Mouse (Mus musculus) gastrocnemius, postnatal 36 days (tissue): ENCODE results near the gene Tap2. TPM values are rescaled to one million over a fixed set of nuclear protein-coding genes. Genes with fewer than 3 reads are reported as not detected.
A peak's percentile ranks its signal among the peaks of the same experiment; 100 is the strongest.

Source experiments
- DNase-seq, 2 experiments: peaks; one replicate each; pipeline ENCODE4 v3.0.0; 2022
- intact Hi-C: fragments of 180-260 bp; cut with DNase I; formaldehyde crosslinking; loops from one replicate; pipeline ENCODE4 v1.15.1; 2025
- long read RNA-seq, 2 experiments: library from polyadenylated mRNA; stranded (forward); transcript quantifications; one replicate each; pipeline ENCODE4 v2.0.0; 2021
- total RNA-seq, 2 experiments: library from RNA; stranded (reverse); gene quantifications; 2 replicates each; pipeline ENCODE4 v1.2.3; 2021

Gene Tap2
- total RNA-seq, result 1 to 10 TPM; 4.9 to 6.1 TPM
- long read RNA-seq, experiment 1, partial matches to known transcripts, result 0 of 5 reads
- long read RNA-seq, experiment 1, other reads (novel, unspliced or antisense), result 2 of 5 reads
- long read RNA-seq, experiment 2, partial matches to known transcripts, result 1 of 3 reads
- long read RNA-seq, experiment 2, other reads (novel, unspliced or antisense), result 0 of 3 reads

- DNase-seq, result no peak
- intact Hi-C loops, result no loop called here
These were observed at the start of gene Tap2 for GRCm38 (mm10) chr17:34203444-34203843. Gene Tap2, plus strand, starts transcription at chr17:34203527.

DNA sequence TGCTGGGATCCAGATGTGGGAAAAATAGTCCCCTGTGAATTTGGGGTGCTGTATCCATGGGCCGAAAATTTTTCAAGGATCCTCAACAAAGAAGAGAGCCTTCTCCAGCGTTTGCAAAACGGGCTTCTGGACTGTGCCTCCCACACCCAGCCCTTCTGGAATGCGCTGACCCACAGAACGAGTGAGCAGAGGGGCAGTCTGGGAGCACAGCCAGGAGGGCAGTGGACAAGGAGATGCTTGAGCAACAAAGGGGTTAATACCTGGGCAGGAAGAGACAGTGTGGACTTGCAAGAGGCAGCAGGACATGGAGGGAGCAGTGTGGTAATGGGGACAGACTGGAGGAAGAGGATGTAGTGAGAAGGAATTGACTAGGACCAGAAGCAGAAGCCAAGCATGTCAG, 47.8 kb upstream of the Tap2 start:
- DNase-seq, result no peak
- intact Hi-C loops, result no loop called here

GRCm38 (mm10) chr17:34164202-34164895, 39.0 kb upstream of the Tap2 start:
- no peak for DNase-seq
- intact Hi-C loops, result no loop called here

- intact Hi-C loops, result loop anchor here (5.0 kb wide), 1 partner anchor 63 kb away; no protein-coding TSS in a partner anchor
- DNase-seq, result no peak
These were observed 38.1 kb upstream of the Tap2 start for GRCm38 (mm10) chr17:34165033-34165730.

DNA sequence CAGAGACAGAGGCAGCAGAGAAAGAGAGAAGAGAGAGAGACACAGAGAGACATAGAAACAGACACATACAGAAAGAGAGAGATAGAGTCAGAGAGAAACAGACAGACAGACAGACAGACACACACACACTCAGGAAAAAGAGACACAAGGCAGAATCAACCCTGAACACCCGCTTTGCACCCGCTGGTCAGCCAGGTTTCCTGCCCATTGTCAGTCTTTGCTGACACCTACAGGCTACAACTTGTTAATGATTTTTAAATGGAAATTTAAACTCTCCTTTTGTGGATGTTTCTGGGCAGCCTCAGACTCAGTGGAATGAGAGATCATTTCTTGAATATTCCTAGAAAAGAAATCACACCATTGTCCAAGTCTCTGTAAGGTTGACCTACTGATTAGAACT, 34.0 kb upstream of the Tap2 start:
- no peak for DNase-seq
- intact Hi-C loops, result loop anchor here (5.0 kb wide), 1 partner anchor 67 kb away; no protein-coding TSS in a partner anchor

- intact Hi-C loops, result loop anchor here (1.0 to 2.0 kb wide), 2 partner anchors 34 to 65 kb away; no protein-coding TSS in a partner anchor
- DNase-seq, result no peak
These were observed 32.8 kb upstream of the Tap2 start for GRCm38 (mm10) chr17:34170487-34170876.

- DNase-seq, result peak; percentile 69 to 70
These were observed 32.3 kb upstream of the Tap2 start for GRCm38 (mm10) chr17:34170877-34171498.

GRCm38 (mm10) chr17:34172528-34172927, 30.8 kb upstream of the Tap2 start:
- no peak for DNase-seq
- intact Hi-C loops, result no loop called here

More at GRCm38 (mm10) chr17:34170877-34171498, 32.3 kb upstream of the Tap2 start:
- intact Hi-C loops, result loop anchor here (1.0 to 2.0 kb wide), 2 partner anchors 34 to 64 kb away; no protein-coding TSS in a partner anchor

GRCm38 (mm10) chr17:34174075-34174474, 29.3 kb upstream of the Tap2 start:
- DNase-seq, result no peak
- intact Hi-C loops, result no loop called here

- intact Hi-C loops, result no loop called here
- no peak for DNase-seq
These were observed 26.1 kb upstream of the Tap2 start for GRCm38 (mm10) chr17:34177179-34177578.

DNA sequence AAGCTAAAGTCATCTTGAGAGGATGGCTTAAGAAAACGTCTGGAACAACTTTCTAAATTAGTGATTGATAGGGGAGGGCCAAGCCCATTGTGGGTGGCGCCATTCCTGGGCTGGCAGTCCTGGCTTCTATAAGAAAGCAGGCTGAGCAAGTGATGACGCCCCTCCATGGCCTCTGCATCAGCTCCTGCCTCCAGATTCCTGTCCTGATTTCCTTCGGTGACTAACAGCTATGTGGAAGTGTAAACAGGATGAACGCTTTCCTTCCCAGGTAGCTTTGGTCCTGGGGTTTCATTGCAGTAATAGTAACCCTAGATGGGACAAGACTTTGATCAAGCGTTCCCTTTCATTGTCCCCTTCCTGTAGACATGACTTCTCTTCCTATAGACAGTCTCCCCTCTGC, 24.3 kb upstream of the Tap2 start:
- no peak for DNase-seq
- intact Hi-C loops, result no loop called here

GRCm38 (mm10) chr17:34179913-34180859, 23.1 kb upstream of the Tap2 start:
- intact Hi-C loops, result no loop called here

DNA sequence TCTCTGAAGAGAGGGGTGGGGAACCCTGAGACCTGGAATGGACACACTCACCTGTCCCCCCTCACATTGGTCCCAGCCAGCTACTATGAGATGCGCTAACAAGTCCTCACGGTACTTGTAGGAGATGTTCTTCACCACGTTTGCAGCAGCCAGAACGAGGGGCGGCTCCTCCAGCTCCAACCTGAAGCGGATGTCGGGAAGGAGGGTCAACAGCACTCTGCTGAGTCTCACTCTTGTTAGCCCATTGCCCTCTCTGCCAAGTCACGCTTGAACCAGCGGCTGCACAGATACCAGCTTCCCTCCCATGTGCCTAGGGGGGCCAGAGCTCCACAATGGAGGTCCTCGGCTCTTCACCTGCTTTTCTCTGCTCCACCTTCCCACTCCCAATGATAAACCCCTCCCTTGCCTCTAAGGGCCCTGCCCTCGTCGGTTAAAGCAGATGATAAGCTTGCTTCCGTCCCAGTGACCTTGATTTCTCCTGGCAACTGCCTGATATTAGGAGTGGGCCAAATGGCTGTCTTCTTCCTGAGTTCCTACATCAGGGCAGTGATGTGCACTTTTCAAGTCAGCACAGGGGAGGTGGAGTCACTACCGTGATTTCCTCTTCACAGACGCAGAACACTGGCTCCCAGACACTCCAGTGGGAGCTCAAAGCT, 19.6 kb upstream of the Tap2 start:
- DNase-seq, result no peak
- intact Hi-C loops, result no loop called here

More at GRCm38 (mm10) chr17:34179913-34180859, 23.1 kb upstream of the Tap2 start:
- DNase-seq, result no peak

DNA sequence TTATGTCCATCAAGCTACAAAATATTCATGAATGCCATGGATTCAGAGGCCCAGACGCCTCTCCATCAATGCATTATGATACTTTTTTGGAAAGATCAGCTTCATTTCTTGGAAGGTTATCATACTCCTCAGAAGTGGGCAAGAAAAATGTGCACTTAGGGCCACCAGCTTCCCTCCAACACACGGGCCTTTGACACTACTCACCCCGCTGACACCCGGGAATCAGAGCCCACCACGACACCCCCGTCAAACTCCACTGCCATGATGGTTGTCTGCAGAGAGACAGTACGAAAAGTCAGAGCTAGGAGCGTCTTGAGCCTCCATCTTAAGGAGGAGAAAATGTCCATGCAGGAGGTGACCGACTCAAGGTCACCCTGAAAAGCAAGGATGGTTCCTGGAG, 17.8 kb upstream of the Tap2 start:
- intact Hi-C loops, result no loop called here

GRCm38 (mm10) chr17:34186885-34187260, 16.5 kb upstream of the Tap2 start:
- DNase-seq, result no peak
- intact Hi-C loops, result no loop called here

More for the DNA sequence above, 17.8 kb upstream of the Tap2 start:
- DNase-seq, result no peak

GRCm38 (mm10) chr17:34187261-34187916, 15.9 kb upstream of the Tap2 start, which contains the start of the genes Tap1 and Psmb9:
Gene Tap1, plus strand, starts transcription at chr17:34187553.
Gene Psmb9, minus strand, starts transcription at chr17:34187764.
- intact Hi-C loops, result no loop called here

GRCm38 (mm10) chr17:34188010-34188409, 15.3 kb upstream of the Tap2 start:
- no peak for DNase-seq

More at GRCm38 (mm10) chr17:34187261-34187916, 15.9 kb upstream of the Tap2 start, which contains the start of the genes Tap1 and Psmb9:
- DNase-seq, result peak; percentile 96 to 98

GRCm38 (mm10) chr17:34188986-34189385, 14.3 kb upstream of the Tap2 start:
- intact Hi-C loops, result no loop called here
- DNase-seq, result no peak

More at GRCm38 (mm10) chr17:34188010-34188409, 15.3 kb upstream of the Tap2 start:
- intact Hi-C loops, result no loop called here
